Mouse (Mus musculus): ENCODE measurements around the gene Abhd8. TPM values are rescaled to one million over a fixed set of nuclear protein-coding genes. Genes with fewer than 3 reads are reported as not detected.

Abhd8 gene
- total and polyA plus RNA-seq, 3 experiments: 6.0 to 33.2 (median 8.5) TPM

GRCm38 (mm10) chr8:71454668-71455067 is 8.8 kb downstream of the Abhd8 start:
- Histone ChIP-seq H3K36me3 (replicated peaks in 1 of 2; ENCODE audit: control insufficient read depth in 1 of 2, insufficient read depth in 1 of 2, low read length in 1 of 2) (peaks cover 4 to 18% of the 10 kb centered on the region in 2 experiments), H3K79me2 (replicated peaks; ENCODE audit: control insufficient read depth, extremely low read depth, insufficient read depth, poor library complexity, severe bottlenecking) (no peaks in the 10 kb centered on the region), H3K27me3 (replicated peaks) (no peaks in the 10 kb centered on the region), H3K4me2 (ENCODE audit: insufficient read depth, low read depth, poor library complexity, severe bottlenecking) (no peak overlapping the region), H3K9me3 (replicated peaks; ENCODE audit: low read length) (peaks cover 7% of the 10 kb centered on the region), H3K9ac (ENCODE audit: insufficient read depth, low read depth) (no peak overlapping the region), H3K4me1 (ENCODE audit: control insufficient read depth in 1 of 2, insufficient read depth in 2 of 2) (peaks cover 12 to 45% of the 10 kb centered on the region in 2 experiments), H3K27ac (ENCODE audit: insufficient read depth, low read depth) (no peak overlapping the region), H3K4me3 (replicated peaks in 1 of 3; ENCODE audit: low read depth in 2 of 3, low read length in 2 of 3, poor library complexity in 1 of 3) (no peak overlapping the region)
- dilution Hi-C loops (cut with MboI; ENCODE audit: extremely low pct_ligation_motif_present, extremely low pct_unique_long_range_greater_than_20kb, low sequenced_read_pairs) (no loop called here), in situ Hi-C loops (cut with MboI; ENCODE audit: low pct_ligation_motif_present, low pct_unique_long_range_greater_than_20kb, low sequenced_read_pairs) (no loop called here)
- TF ChIP-seq GABPA (IDR thresholded peaks at IDR 0.05; ENCODE audit: insufficient replicate concordance, low read depth, low read length): no peak
- DNase-seq (ENCODE audit: extremely low read depth): no peak

GRCm38 (mm10) chr8:71452669-71453068 is 10.8 kb downstream of the Abhd8 start:
- Histone ChIP-seq H3K36me3 (replicated peaks in 1 of 2; ENCODE audit: control insufficient read depth in 1 of 2, insufficient read depth in 1 of 2, low read length in 1 of 2) (peaks cover 0 to 7% of the 10 kb centered on the region in 2 experiments), H3K27me3 (replicated peaks) (no peaks in the 10 kb centered on the region), H3K4me1 (ENCODE audit: control insufficient read depth in 1 of 2, insufficient read depth in 2 of 2) (peaks cover 12 to 32% of the 10 kb centered on the region in 2 experiments), H3K4me2 (ENCODE audit: insufficient read depth, low read depth, poor library complexity, severe bottlenecking) (no peak overlapping the region), H3K9me3 (replicated peaks; ENCODE audit: low read length) (peaks cover 12% of the 10 kb centered on the region), H3K9ac (ENCODE audit: insufficient read depth, low read depth) (no peak overlapping the region), H3K4me3 (replicated peaks in 1 of 3; ENCODE audit: low read depth in 2 of 3, low read length in 2 of 3, poor library complexity in 1 of 3) (no peak overlapping the region), H3K27ac (ENCODE audit: insufficient read depth, low read depth) (peak overlapping the region; percentile 22; the same call in 1 of the 2 replicates), H3K79me2 (replicated peaks; ENCODE audit: control insufficient read depth, extremely low read depth, insufficient read depth, poor library complexity, severe bottlenecking) (no peaks in the 10 kb centered on the region)
- dilution Hi-C loops (cut with MboI; ENCODE audit: extremely low pct_ligation_motif_present, extremely low pct_unique_long_range_greater_than_20kb, low sequenced_read_pairs): no loop called here
- no peak for TF ChIP-seq IRF4 (IDR thresholded peaks at IDR 0.05; ENCODE audit: low read depth, low read length)
- no peak for TF ChIP-seq MAX (IDR thresholded peaks at IDR 0.05; ENCODE audit: low read length)
- no peak for TF ChIP-seq SIN3A (IDR thresholded peaks at IDR 0.05; ENCODE audit: low read length)
- TF ChIP-seq MXI1 (IDR thresholded peaks at IDR 0.05; ENCODE audit: low read depth, low read length): no peak
- TF ChIP-seq POLR2AphosphoS2 (IDR thresholded peaks at IDR 0.05; ENCODE audit: low read depth, low read length): no peak
- TF ChIP-seq CHD1 (IDR thresholded peaks at IDR 0.05; ENCODE audit: low read depth, low read length): no peak
- TF ChIP-seq PAX5 (IDR thresholded peaks at IDR 0.05; ENCODE audit: low read length): no peak
- no peak for TF ChIP-seq MAFK (IDR thresholded peaks at IDR 0.05; ENCODE audit: insufficient replicate concordance, low read length)
- no peak for TF ChIP-seq RAD21 (IDR thresholded peaks at IDR 0.05; ENCODE audit: low read depth, low read length)
- TF ChIP-seq SMC3 (IDR thresholded peaks at IDR 0.05; ENCODE audit: low read depth, low read length): no peak
- no peak for TF ChIP-seq JUND (conservative IDR thresholded peaks at IDR 0.05; ENCODE audit: low read depth, low read length)
- TF ChIP-seq UBTF (IDR thresholded peaks at IDR 0.05; ENCODE audit: low read depth, low read length): no peak
- no peak for TF ChIP-seq KAT2A (IDR thresholded peaks at IDR 0.05; ENCODE audit: insufficient replicate concordance, low read length)
- no peak for TF ChIP-seq TCF12 (IDR thresholded peaks at IDR 0.05; ENCODE audit: low read depth, low read length)
- no peak for TF ChIP-seq POLR2A (IDR thresholded peaks at IDR 0.05; ENCODE audit: low read depth, low read length)
- TF ChIP-seq HCFC1 (IDR thresholded peaks at IDR 0.05; ENCODE audit: low read depth, low read length): no peak
- no peak for TF ChIP-seq NRF1 (IDR thresholded peaks at IDR 0.05; ENCODE audit: low read depth, low read length)
- no peak for TF ChIP-seq RCOR1 (conservative IDR thresholded peaks at IDR 0.05; ENCODE audit: low read depth, low read length)
- no peak for TF ChIP-seq JUN (IDR thresholded peaks at IDR 0.05; ENCODE audit: insufficient read depth, low read depth, low read length)
- DNase-seq (ENCODE audit: extremely low read depth): no peak
- in situ Hi-C loops (cut with MboI; ENCODE audit: low pct_ligation_motif_present, low pct_unique_long_range_greater_than_20kb, low sequenced_read_pairs): no loop called here

Measured in CH12.LX (cell line).